Mouse (Mus musculus) G1E-ER4 (cell line): Measurements from ENCODE around the gene Ssh3. TPM values are rescaled to one million over a fixed set of nuclear protein-coding genes. Genes with fewer than 3 reads are reported as not detected.

ENCODE experiments used
- GATA1 ChIP-seq: IDR thresholded peaks from one replicate; pipeline ENCODE4 v1.8.0; 2012; ENCODE audit warnings: low read length, inconsistent platforms
- polyA plus RNA-seq: library from polyadenylated mRNA; stranded (reverse); fragments of >175 nt; gene quantifications from 2 replicates; pipeline ENCODE4 v1.2.3, GENCODE M21; 2012

Ssh3 gene
- polyA plus RNA-seq, 1 experiment: 0.39 TPM

DNA sequence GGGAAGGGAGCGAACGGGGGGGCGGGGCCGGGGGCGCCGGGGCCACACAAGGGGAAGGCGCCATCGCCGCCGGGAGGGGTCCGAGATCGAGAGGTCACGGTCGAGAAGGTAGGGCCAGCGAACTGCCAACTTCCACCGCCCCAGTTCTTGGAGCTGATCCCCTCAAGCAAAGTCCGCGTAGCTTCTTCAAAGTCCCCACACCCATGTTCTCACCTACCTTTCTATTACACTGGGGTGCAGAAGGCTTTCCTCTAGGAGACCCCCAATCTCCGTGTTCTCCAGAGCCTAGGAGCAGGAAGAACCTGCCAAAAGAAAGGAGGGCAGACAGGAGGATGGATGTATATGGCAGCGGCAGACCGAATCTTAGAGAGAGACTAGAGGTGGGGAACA, 53.5 kb downstream of the Ssh3 start:
- no peak for TF ChIP-seq GATA1

DNA sequence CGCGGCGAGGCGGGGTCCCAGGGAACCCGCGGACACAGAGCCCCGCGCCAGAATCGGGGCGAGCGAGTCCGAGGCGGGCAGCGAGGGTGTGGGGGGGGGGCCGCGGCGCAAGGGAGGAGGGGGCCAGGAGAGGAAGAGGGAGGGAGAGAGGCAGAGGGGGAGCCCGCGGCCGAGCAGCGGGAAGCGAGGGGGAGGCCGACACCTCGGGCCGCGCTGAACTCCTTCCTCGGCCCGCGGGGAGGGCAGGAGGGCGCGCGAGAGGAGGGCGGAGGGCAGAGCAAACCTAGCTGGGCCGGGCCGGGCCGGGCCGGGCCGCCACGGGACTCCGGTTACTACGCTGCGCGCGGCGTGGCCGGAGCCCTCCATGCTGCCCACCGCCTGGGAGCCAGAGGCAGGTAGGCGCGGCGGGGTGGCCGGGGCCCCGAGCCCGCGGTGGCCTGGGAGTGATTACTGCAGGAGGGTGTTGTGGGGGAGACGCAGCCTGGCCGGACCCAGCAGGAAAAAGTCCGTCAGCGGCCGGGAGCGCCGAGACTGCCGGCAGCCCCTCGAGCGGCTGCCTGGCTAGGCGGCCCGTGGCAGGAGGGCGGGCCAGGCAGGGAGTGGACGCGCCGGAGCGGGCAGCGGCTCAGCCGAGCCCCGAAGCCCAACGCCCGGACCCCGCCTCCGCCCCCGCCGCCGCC, 54.1 kb downstream of the Ssh3 start:
- TF ChIP-seq GATA1: no peak

- no peak for TF ChIP-seq GATA1
Measured at GRCm38 (mm10) chr19:4214071-4214770, 54.8 kb downstream of the Ssh3 start, which contains the start of the genes Clcf1 and AC109138.7. Gene Clcf1 (plus strand): TSS chr19:4214238. Gene AC109138.7 (plus strand): TSS chr19:4214357.

DNA sequence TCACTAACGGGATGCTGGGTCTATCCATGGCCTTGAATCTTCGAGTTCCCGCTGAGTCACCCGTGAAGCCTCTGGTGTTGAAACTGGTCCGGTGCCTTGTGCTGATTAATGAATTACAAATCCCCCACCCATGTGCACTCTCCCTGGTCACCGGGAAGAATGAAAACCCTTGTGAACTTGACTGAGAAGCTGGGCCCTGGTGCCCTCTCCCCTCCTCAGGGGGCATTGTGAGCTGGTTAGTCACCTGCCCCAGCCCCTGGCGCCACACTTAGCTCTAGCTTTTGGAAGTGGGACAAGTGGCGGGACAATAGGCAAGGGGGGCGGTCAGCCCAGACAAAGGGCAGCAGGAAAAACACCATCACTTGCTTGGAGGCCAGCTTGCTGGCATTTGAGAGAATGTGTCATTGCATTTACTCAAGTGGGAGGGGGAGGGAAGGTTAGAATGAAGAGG, 55.4 kb downstream of the Ssh3 start:
- TF ChIP-seq GATA1: no peak

DNA sequence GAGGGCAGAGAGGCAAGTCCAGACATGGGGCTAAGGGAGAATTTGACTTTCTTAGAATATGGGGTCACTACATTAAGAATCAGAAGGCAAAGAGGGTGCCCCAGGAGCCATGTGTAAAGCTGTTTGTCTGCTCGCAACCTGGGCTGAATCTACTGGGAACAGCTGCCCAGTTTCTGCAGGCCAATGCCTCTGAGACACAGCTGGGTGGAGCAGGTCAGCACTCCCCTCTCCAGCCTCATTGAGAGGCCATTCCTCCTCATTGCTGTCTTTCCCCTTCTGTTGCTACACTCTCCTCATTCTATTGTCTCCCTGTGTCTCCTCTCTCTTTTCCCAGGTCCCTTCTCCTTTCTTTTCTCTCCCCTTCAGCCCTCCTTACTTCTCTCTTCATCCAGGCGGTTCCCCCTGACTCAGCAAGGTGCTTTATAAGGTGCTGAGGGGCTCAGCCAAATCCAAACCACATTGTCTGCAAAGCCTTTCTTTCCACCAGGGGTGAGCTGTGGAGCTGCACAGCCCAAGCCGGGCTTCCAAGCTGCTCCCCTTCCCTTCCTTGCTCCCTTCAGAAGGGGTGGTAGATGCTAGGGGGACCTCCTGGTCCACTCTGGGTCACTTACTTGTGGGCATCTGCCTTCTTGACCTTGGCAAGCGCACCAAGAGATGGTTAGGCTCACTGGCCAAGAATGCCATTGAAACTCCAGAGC, 56.9 kb downstream of the Ssh3 start:
- TF ChIP-seq GATA1: no peak

Other genes starting within 250 kb of the Ssh3 start
- gene Gstp1, start 231.2 kb downstream of the Ssh3 start, polyA plus RNA-seq: 40.1 and 105 TPM in 2 replicates
- not detected in 2 replicates for gene Gstp2, start 223.2 kb downstream of the Ssh3 start, polyA plus RNA-seq
- 4.1 and 7.7 TPM in 2 replicates for gene Gstp3, start 209.6 kb downstream of the Ssh3 start, polyA plus RNA-seq
- gene Cabp2, start 187.6 kb downstream of the Ssh3 start, polyA plus RNA-seq: not detected in 2 replicates
- 70.4 and 72.4 TPM in 2 replicates for gene Cdk2ap2, start 172.0 kb downstream of the Ssh3 start, polyA plus RNA-seq
- gene Pitpnm1, start 169.2 kb downstream of the Ssh3 start, polyA plus RNA-seq: 36.1 and 36.7 TPM in 2 replicates
- gene Aip, start 143.3 kb downstream of the Ssh3 start, polyA plus RNA-seq: 99.6 and 105 TPM in 2 replicates
- not detected in 2 replicates for gene Gpr152, start 129.4 kb downstream of the Ssh3 start, polyA plus RNA-seq
- gene Cabp4, start 125.1 kb downstream of the Ssh3 start, polyA plus RNA-seq: 0.06 TPM in 1 of 2 replicates, not detected in the other
- gene Coro1b, start 120.6 kb downstream of the Ssh3 start, polyA plus RNA-seq: 187 and 368 TPM in 2 replicates
- 448 and 548 TPM in 2 replicates for gene Ptprcap, start 115.6 kb downstream of the Ssh3 start, polyA plus RNA-seq
- gene Rps6kb2, start 105.8 kb downstream of the Ssh3 start, polyA plus RNA-seq: 92.1 and 99.4 TPM in 2 replicates
- 0.39 and 0.46 TPM in 2 replicates for gene Carns1, start 93.7 kb downstream of the Ssh3 start, polyA plus RNA-seq
- 19.4 and 24.6 TPM in 2 replicates for gene Tbc1d10c, start 77.9 kb downstream of the Ssh3 start, polyA plus RNA-seq
- gene Ppp1ca, start 77.1 kb downstream of the Ssh3 start, polyA plus RNA-seq: 609 and 669 TPM in 2 replicates
- 28.7 and 31.6 TPM in 2 replicates for gene Rad9a, start 67.5 kb downstream of the Ssh3 start, polyA plus RNA-seq
- gene Clcf1, start 54.9 kb downstream of the Ssh3 start, polyA plus RNA-seq: not detected in 2 replicates
- gene AC109138.7, start 54.8 kb downstream of the Ssh3 start, polyA plus RNA-seq: 30.0 TPM in 1 of 2 replicates, not detected in the other
- gene Pold4, start 37.3 kb downstream of the Ssh3 start, polyA plus RNA-seq: 21.8 and 24.7 TPM in 2 replicates
- 0.44 and 0.46 TPM in 2 replicates for gene Ankrd13d, start 14.0 kb upstream of the Ssh3 start, polyA plus RNA-seq
- 231 and 290 TPM in 2 replicates for gene Grk2, start 37.0 kb upstream of the Ssh3 start, polyA plus RNA-seq
- gene Kdm2a, start 129.1 kb upstream of the Ssh3 start, polyA plus RNA-seq: 51.6 and 57.8 TPM in 2 replicates
- gene Rhod, start 170.3 kb upstream of the Ssh3 start, polyA plus RNA-seq: not detected in 2 replicates
- gene Syt12, start 208.3 kb upstream of the Ssh3 start, polyA plus RNA-seq: not detected in 2 replicates
- not detected in 2 replicates for gene 2010003K11Rik, start 229.4 kb upstream of the Ssh3 start, polyA plus RNA-seq
- 20.4 TPM in 2 replicates for gene Pcx, start 241.3 kb upstream of the Ssh3 start, polyA plus RNA-seq